Mouse (Mus musculus) adrenal gland, adult 8-10 months (tissue): ENCODE measurements around the gene Slc26a9. TPM values are rescaled to one million over a fixed set of nuclear protein-coding genes. Genes with fewer than 3 reads are reported as not detected.

Experiments used
- DNase-seq: peaks from one replicate; pipeline ENCODE4 v3.0.0; 2022
- total RNA-seq, 4 experiments: library from RNA; stranded (reverse); gene quantifications; 2 replicates each; pipeline ENCODE4 v1.2.4; 2022

Slc26a9 gene
- under 1 TPM in 3 of 4 experiments, not detected in 1; 0.06 to 0.28 (median 0.23) TPM for total RNA-seq

GRCm38 (mm10) chr1:131743868-131744464, at the start of gene Slc26a9:
TSS of gene Slc26a9 (plus strand) at chr1:131744022.
- DNase-seq = no peak

- no peak for DNase-seq
Measured at GRCm38 (mm10) chr1:131695308-131695707, 48.5 kb upstream of the Slc26a9 start.

GRCm38 (mm10) chr1:131696325-131696724, 47.5 kb upstream of the Slc26a9 start:
- DNase-seq = no peak

- DNase-seq = no peak
Measured at GRCm38 (mm10) chr1:131698770-131699169, 45.1 kb upstream of the Slc26a9 start.

GRCm38 (mm10) chr1:131699642-131700041, 44.2 kb upstream of the Slc26a9 start:
- no peak for DNase-seq

- DNase-seq = no peak
Measured at GRCm38 (mm10) chr1:131700447-131700846, 43.4 kb upstream of the Slc26a9 start.

GRCm38 (mm10) chr1:131701391-131701790, 42.4 kb upstream of the Slc26a9 start:
- no peak for DNase-seq

- DNase-seq = no peak
Measured at GRCm38 (mm10) chr1:131702094-131702766, 41.6 kb upstream of the Slc26a9 start.

- no peak for DNase-seq
Measured at GRCm38 (mm10) chr1:131703482-131703881, 40.3 kb upstream of the Slc26a9 start.

- no peak for DNase-seq
Measured at GRCm38 (mm10) chr1:131708338-131708737, 35.5 kb upstream of the Slc26a9 start.

- no peak for DNase-seq
Measured at GRCm38 (mm10) chr1:131711518-131711917, 32.3 kb upstream of the Slc26a9 start.

- DNase-seq = peak; percentile 79
Measured at GRCm38 (mm10) chr1:131712386-131712785, 31.4 kb upstream of the Slc26a9 start.

GRCm38 (mm10) chr1:131714388-131715337, 29.2 kb upstream of the Slc26a9 start:
- no peak for DNase-seq

- no peak for DNase-seq
Measured at GRCm38 (mm10) chr1:131718952-131719694, 24.7 kb upstream of the Slc26a9 start.

- DNase-seq = no peak
Measured at GRCm38 (mm10) chr1:131721989-131722388, 21.8 kb upstream of the Slc26a9 start.

- DNase-seq = no peak
Measured at GRCm38 (mm10) chr1:131723549-131723948, 20.3 kb upstream of the Slc26a9 start.

GRCm38 (mm10) chr1:131726586-131726985, 17.2 kb upstream of the Slc26a9 start:
- DNase-seq = peak; percentile 51

- no peak for DNase-seq
Measured at GRCm38 (mm10) chr1:131730639-131731437, 13.0 kb upstream of the Slc26a9 start.

GRCm38 (mm10) chr1:131733474-131734180, 10.2 kb upstream of the Slc26a9 start:
- DNase-seq = no peak

- DNase-seq = no peak
Measured at GRCm38 (mm10) chr1:131734657-131735273, 9.1 kb upstream of the Slc26a9 start.
